Mouse (Mus musculus): ENCODE measurements at regions not wholly inside any gene's neighbourhood (a gene's known extent, or its start where the extent isn't known, plus 50 kb on each side); places are given as distances from the start of the nearest gene placed in this dataset.

- TF ChIP-seq CTCF (IDR thresholded peaks at IDR 0.05; ENCODE audit: low read depth, low read length) (no peak), POLR2A (IDR thresholded peaks at IDR 0.05; ENCODE audit: insufficient read depth, low read length) (no peak), EP300 (IDR thresholded peaks at IDR 0.05; ENCODE audit: insufficient read depth, low read depth, low read length) (no peak)
Measured at GRCm38 (mm10) chr10:17599831-17600761, 122.9 kb upstream of the Cited2 start.

Measured in ES-Bruce4 (cell line).